Mouse (Mus musculus): ENCODE measurements at regions not wholly inside any gene's neighbourhood (a gene's known extent, or its start where the extent isn't known, plus 50 kb on each side); places are given as distances from the start of the nearest gene placed in this dataset.

DNA sequence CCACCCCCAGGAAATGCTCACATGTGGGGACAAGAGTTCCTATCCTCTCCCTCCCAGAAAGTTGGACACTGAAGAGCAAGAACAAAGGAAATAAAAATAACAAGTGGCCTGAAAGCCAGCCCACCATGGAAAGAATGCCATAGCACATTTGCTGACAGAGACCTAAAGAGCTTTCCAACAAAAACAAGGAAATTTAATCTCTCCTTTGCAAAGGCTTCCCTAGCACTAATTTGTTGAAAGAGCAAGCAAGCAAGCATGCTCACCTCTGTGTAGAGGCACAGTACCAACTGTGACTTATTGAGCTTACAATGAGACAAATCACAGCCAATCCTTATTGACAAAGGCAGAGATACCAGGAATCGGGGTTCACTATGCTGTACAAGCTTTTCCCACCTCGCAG is 100.9 kb upstream of the 4930412O13Rik start:
- no peak overlapping the region for H3K4me2 ChIP-seq (ENCODE audit: low read depth)
- no peaks in the 10 kb centered on the region for H3K36me3 ChIP-seq (ENCODE audit: insufficient read depth)
- 63% methylated on average over 2 of the region's 2 CpGs for WGBS
- no peak overlapping the region for H3K9ac ChIP-seq
- H3K4me3 ChIP-seq (ENCODE audit: low read depth, low read length), result no peak overlapping the region
- H3K9me3 ChIP-seq (ENCODE audit: low read length), result no peaks in the 10 kb centered on the region
- ATAC-seq, result no peak
- no peaks in the 10 kb centered on the region for H3K27me3 ChIP-seq (ENCODE audit: insufficient read depth, low read length)
- no peak overlapping the region for H3K27ac ChIP-seq (ENCODE audit: low read depth, low read length)
- no peak for DNase-seq
- TF ChIP-seq CTCF (IDR thresholded peaks at IDR 0.05; ENCODE audit: low read depth), result no peak
- no peaks in the 10 kb centered on the region for H3K4me1 ChIP-seq (ENCODE audit: insufficient read depth)

DNA sequence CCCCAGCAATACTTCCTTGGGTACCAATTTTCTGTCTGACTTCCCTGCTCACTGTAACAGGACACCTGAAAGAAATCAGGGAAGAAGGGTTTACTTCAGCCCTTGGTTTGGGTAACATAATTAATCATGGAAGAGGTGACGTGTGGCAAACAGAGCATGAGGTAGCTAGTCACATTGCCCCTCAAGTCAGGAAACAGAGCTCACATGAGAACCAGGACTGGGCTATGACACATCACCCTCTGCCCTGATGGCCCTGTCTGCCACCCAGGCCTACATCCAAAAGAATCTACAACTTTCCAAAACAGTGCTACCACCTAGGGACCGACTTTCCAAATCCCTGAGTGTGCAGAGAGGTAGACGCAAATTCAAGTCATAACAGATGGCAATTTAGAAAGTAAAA is 98.4 kb upstream of the 4930412O13Rik start:
- TF ChIP-seq CTCF (IDR thresholded peaks at IDR 0.05; ENCODE audit: low read depth), result no peak
- H3K36me3 ChIP-seq (ENCODE audit: insufficient read depth), result no peaks in the 10 kb centered on the region
- H3K4me1 ChIP-seq (ENCODE audit: insufficient read depth), result no peaks in the 10 kb centered on the region
- no peak overlapping the region for H3K27ac ChIP-seq (ENCODE audit: low read depth, low read length)
- H3K27me3 ChIP-seq (ENCODE audit: insufficient read depth, low read length), result no peaks in the 10 kb centered on the region
- no peak overlapping the region for H3K9ac ChIP-seq
- WGBS, result 80% methylated on average over 3 of the region's 3 CpGs
- H3K9me3 ChIP-seq (ENCODE audit: low read length), result no peaks in the 10 kb centered on the region
- no peak for DNase-seq
- no peak overlapping the region for H3K4me3 ChIP-seq (ENCODE audit: low read depth, low read length)
- no peak for ATAC-seq
- no peak overlapping the region for H3K4me2 ChIP-seq (ENCODE audit: low read depth)

GRCm38 (mm10) chr2:9791970-9792369 is 89.1 kb upstream of the 4930412O13Rik start:
- H3K9ac ChIP-seq, result no peak overlapping the region
- TF ChIP-seq CTCF (IDR thresholded peaks at IDR 0.05; ENCODE audit: low read depth), result no peak
- H3K4me2 ChIP-seq (ENCODE audit: low read depth), result no peak overlapping the region
- H3K4me1 ChIP-seq (ENCODE audit: insufficient read depth), result no peaks in the 10 kb centered on the region
- H3K36me3 ChIP-seq (ENCODE audit: insufficient read depth), result no peaks in the 10 kb centered on the region
- WGBS, result 96% methylated on average over 1 of the region's 1 CpGs
- no peak overlapping the region for H3K27ac ChIP-seq (ENCODE audit: low read depth, low read length)
- H3K27me3 ChIP-seq (ENCODE audit: insufficient read depth, low read length), result no peaks in the 10 kb centered on the region
- no peak overlapping the region for H3K4me3 ChIP-seq (ENCODE audit: low read depth, low read length)
- no peaks in the 10 kb centered on the region for H3K9me3 ChIP-seq (ENCODE audit: low read length)
- ATAC-seq (no peak), DNase-seq (no peak)

DNA sequence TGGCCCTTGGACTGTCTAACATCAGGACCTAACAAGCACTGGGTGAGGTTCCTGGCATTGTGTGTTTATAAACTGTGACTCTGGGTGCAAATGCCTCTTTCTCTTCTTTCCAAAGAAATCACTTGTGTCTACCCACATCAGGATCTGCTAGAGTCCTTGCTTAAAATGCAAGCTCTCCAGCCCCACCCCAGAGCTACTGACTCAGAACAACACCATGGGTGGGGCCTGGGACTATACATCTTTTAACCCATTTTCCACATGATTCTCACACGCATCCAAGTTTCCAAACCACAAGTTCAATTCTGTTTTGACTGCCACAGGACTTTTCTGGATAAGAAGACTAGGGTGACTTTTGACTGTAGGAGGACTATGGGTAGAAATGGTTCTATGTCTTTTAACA is 88.7 kb upstream of the 4930412O13Rik start:
- H3K4me1 ChIP-seq (ENCODE audit: insufficient read depth), result no peaks in the 10 kb centered on the region
- ATAC-seq, result no peak
- H3K36me3 ChIP-seq (ENCODE audit: insufficient read depth), result no peaks in the 10 kb centered on the region
- 100% methylated on average over 1 of the region's 1 CpGs for WGBS
- no peak overlapping the region for H3K9ac ChIP-seq
- H3K4me2 ChIP-seq (ENCODE audit: low read depth), result no peak overlapping the region
- no peak for TF ChIP-seq CTCF (IDR thresholded peaks at IDR 0.05; ENCODE audit: low read depth)
- H3K27me3 ChIP-seq (ENCODE audit: insufficient read depth, low read length), result no peaks in the 10 kb centered on the region
- no peak for DNase-seq
- no peaks in the 10 kb centered on the region for H3K9me3 ChIP-seq (ENCODE audit: low read length)
- no peak overlapping the region for H3K27ac ChIP-seq (ENCODE audit: low read depth, low read length)
- no peak overlapping the region for H3K4me3 ChIP-seq (ENCODE audit: low read depth, low read length)

DNA sequence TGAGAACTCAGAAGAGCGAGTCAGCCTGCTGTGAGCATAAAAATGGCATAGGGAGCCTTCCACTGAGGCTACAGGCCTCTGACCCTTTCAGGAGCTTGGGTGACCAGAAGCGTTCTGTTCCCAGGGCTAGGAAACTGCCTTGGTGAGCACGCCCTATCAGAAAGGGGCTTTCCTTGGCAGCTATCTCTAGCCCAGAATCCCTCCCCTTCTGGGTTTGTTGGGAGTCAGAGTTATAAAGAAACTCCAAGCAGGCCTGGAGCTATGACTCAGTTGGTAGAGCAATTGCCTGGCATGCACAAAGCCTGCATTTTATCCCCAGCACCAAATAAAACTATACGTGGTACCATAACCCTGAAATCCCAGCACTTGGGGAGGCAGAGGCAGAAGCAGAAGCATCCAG is 85.7 kb upstream of the 4930412O13Rik start:
- Histone ChIP-seq H3K27ac (ENCODE audit: low read depth, low read length) (no peak overlapping the region), H3K9ac (no peak overlapping the region), H3K4me3 (ENCODE audit: low read depth, low read length) (no peak overlapping the region), H3K27me3 (ENCODE audit: insufficient read depth, low read length) (no peaks in the 10 kb centered on the region), H3K36me3 (ENCODE audit: insufficient read depth) (no peaks in the 10 kb centered on the region), H3K4me2 (ENCODE audit: low read depth) (no peak overlapping the region), H3K9me3 (ENCODE audit: low read length) (no peaks in the 10 kb centered on the region), H3K4me1 (ENCODE audit: insufficient read depth) (no peaks in the 10 kb centered on the region)
- no peak for DNase-seq
- 73% methylated on average over 4 of the region's 4 CpGs for whole genome bisulfite sequencing
- TF ChIP-seq CTCF (IDR thresholded peaks at IDR 0.05; ENCODE audit: low read depth), result no peak
- ATAC-seq, result no peak

DNA sequence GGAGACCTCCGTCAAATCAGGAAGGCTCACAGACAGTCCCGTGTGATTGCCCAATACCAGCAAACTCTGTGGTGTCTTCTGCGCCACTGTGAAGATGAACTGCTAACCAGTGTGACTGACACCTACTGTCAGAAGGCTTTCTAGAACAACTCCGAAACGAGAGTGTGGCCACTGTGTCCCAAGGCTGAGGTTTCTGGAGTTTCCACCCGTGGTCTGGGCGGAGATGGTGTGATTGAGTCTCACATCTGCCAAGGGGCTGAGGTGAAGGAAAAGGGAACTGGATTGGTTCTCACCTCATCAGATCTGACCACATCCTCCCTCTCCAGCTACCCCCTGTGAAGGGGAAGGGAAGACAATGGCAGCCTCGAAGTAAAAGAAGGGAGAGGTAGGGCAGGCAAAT is 79.6 kb upstream of the 4930412O13Rik start:
- no peak for ATAC-seq
- TF ChIP-seq CTCF (IDR thresholded peaks at IDR 0.05; ENCODE audit: low read depth), result no peak
- Histone ChIP-seq H3K9ac (no peak overlapping the region), H3K27ac (ENCODE audit: low read depth, low read length) (no peak overlapping the region), H3K9me3 (ENCODE audit: low read length) (no peaks in the 10 kb centered on the region), H3K27me3 (ENCODE audit: insufficient read depth, low read length) (no peaks in the 10 kb centered on the region), H3K4me3 (ENCODE audit: low read depth, low read length) (no peak overlapping the region), H3K36me3 (ENCODE audit: insufficient read depth) (no peaks in the 10 kb centered on the region), H3K4me2 (ENCODE audit: low read depth) (no peak overlapping the region), H3K4me1 (ENCODE audit: insufficient read depth) (no peaks in the 10 kb centered on the region)
- 84% methylated on average over 8 of the region's 8 CpGs for WGBS
- DNase-seq, result no peak

DNA sequence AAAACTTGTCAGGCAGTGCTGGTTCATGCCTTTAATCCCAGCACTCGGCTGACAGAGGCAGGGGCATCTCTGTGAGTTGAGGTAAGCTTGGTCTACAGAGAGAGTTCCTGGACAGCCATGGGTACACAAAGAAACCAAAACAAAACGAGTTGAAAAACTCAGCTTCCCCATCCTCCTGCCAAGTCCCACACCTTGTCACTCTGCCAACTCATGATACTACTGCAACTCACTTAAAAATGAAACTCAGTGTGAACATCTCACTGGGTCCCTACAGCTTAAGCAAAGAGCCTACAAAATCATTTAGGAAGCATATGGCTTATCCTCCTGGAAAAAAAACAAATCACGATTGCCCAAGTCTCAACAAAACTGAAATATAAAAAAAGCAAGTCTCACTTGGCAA is 76.7 kb upstream of the 4930412O13Rik start:
- ATAC-seq, result no peak
- TF ChIP-seq CTCF (IDR thresholded peaks at IDR 0.05; ENCODE audit: low read depth), result no peak
- Histone ChIP-seq H3K9ac (no peak overlapping the region), H3K4me2 (ENCODE audit: low read depth) (no peak overlapping the region), H3K27me3 (ENCODE audit: insufficient read depth, low read length) (no peaks in the 10 kb centered on the region), H3K9me3 (ENCODE audit: low read length) (no peaks in the 10 kb centered on the region), H3K4me1 (ENCODE audit: insufficient read depth) (no peaks in the 10 kb centered on the region), H3K36me3 (ENCODE audit: insufficient read depth) (no peaks in the 10 kb centered on the region), H3K4me3 (ENCODE audit: low read depth, low read length) (no peak overlapping the region), H3K27ac (ENCODE audit: low read depth, low read length) (no peak overlapping the region)
- WGBS, result 54% methylated on average over 3 of the region's 3 CpGs
- DNase-seq, result no peak

- no peaks in the 10 kb centered on the region for H3K27me3 ChIP-seq (ENCODE audit: insufficient read depth, low read length)
- H3K9ac ChIP-seq, result no peak overlapping the region
- H3K4me2 ChIP-seq (ENCODE audit: low read depth), result no peak overlapping the region
- H3K36me3 ChIP-seq (ENCODE audit: insufficient read depth), result no peaks in the 10 kb centered on the region
- H3K4me1 ChIP-seq (ENCODE audit: insufficient read depth), result no peaks in the 10 kb centered on the region
- ATAC-seq (no peak), DNase-seq (no peak)
- no peak overlapping the region for H3K27ac ChIP-seq (ENCODE audit: low read depth, low read length)
- no peak for TF ChIP-seq CTCF (IDR thresholded peaks at IDR 0.05; ENCODE audit: low read depth)
- H3K9me3 ChIP-seq (ENCODE audit: low read length), result no peaks in the 10 kb centered on the region
- 92% methylated on average over 6 of the region's 6 CpGs for WGBS
- H3K4me3 ChIP-seq (ENCODE audit: low read depth, low read length), result no peak overlapping the region
These were observed 75.5 kb upstream of the 4930412O13Rik start for GRCm38 (mm10) chr2:9805590-9805989.

Measured in forebrain, postnatal 0 days (tissue).